Mouse (Mus musculus) ovary, adult 18-20 months (tissue): ENCODE measurements around the gene Fndc3b.
"Not testable (repeated sequence)": the region's sequence is repeated elsewhere in the genome, so short reads cannot be mapped to it uniquely, and the experiment has no call there.

ENCODE experiments used
- DNase-seq: peaks from one replicate; pipeline ENCODE4 v3.0.0; 2022; ENCODE audit warnings: low spot score, mixed read lengths

Gene Fndc3b

GRCm38 (mm10) chr3:27413566-27413965 is 297.5 kb downstream of the Fndc3b start:
- DNase-seq: no peak

- DNase-seq: no peak
These were observed 299.8 kb downstream of the Fndc3b start for GRCm38 (mm10) chr3:27411286-27411685.

GRCm38 (mm10) chr3:27408564-27408963 is 302.5 kb downstream of the Fndc3b start:
- DNase-seq: no peak

GRCm38 (mm10) chr3:27406440-27406839 is 304.7 kb downstream of the Fndc3b start:
- DNase-seq: no peak

- DNase-seq: not testable (repeated sequence)
These were observed 310.1 kb downstream of the Fndc3b start for GRCm38 (mm10) chr3:27400996-27401395.

- no peak for DNase-seq
These were observed 321.2 kb downstream of the Fndc3b start for GRCm38 (mm10) chr3:27389923-27390322.

GRCm38 (mm10) chr3:27384836-27385235 is 326.3 kb downstream of the Fndc3b start:
- no peak for DNase-seq

GRCm38 (mm10) chr3:27377935-27378334 is 333.2 kb downstream of the Fndc3b start:
- DNase-seq: no peak

GRCm38 (mm10) chr3:27374396-27374795 is 336.7 kb downstream of the Fndc3b start:
- no peak for DNase-seq

GRCm38 (mm10) chr3:27371725-27372650 is 339.1 kb downstream of the Fndc3b start:
- no peak for DNase-seq

- no peak for DNase-seq
These were observed 339.9 kb downstream of the Fndc3b start, which contains the start of gene Ghsr for GRCm38 (mm10) chr3:27371276-27371621. Ghsr (plus strand) TSS chr3:27371351.

GRCm38 (mm10) chr3:27370582-27371275 is 340.4 kb downstream of the Fndc3b start:
- no peak for DNase-seq

GRCm38 (mm10) chr3:27370125-27370524 is 341.0 kb downstream of the Fndc3b start:
- DNase-seq: no peak
